Mouse (Mus musculus): ENCODE measurements around the gene Slc37a1.

DNA sequence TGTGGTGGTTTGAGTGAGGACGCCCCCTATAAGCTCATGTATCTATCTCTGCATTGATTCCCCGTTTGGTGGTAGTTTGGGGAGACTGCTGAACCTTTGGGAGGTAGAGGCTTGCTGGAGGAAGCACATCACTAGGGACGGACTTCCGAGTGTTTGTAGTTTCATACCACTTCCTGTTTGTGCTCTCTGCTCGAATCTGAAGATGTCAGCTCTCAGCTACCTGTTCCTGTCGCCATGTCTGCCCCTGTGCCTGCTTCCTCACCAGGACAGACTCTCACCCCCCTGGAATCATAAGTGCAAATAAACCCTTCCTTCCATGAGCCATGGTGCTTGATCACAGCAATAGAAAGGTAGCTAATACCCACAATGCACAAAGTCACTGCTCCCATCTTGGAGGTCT, 11.4 kb upstream of the Slc37a1 start:
- TF ChIP-seq POLR2A (IDR thresholded peaks at IDR 0.05; ENCODE audit: extremely low read depth, insufficient read depth, low read length) (no peak), CTCF (IDR thresholded peaks at IDR 0.05; ENCODE audit: extremely low read depth, insufficient read depth, low read length) (no peak)

Data from cortical plate, adult 2 months (tissue).